Mouse (Mus musculus) bone marrow, adult 2 months (tissue): ENCODE measurements around the gene Ankfn1.

ENCODE experiments used
- CTCF ChIP-seq: fragments of 200-500 bp; IDR thresholded peaks from 2 replicates; pipeline ENCODE4 v1.5.1; 2011; ENCODE audit warnings: low read length, control low read depth; ENCODE audit not compliant: control insufficient read depth, insufficient read depth
- POLR2A ChIP-seq: fragments of 200-500 bp; IDR thresholded peaks from 2 replicates; pipeline ENCODE4 v1.6.1; 2011; ENCODE audit warnings: low read depth, mild to moderate bottlenecking, control low read depth, low read length, borderline replicate concordance; ENCODE audit not compliant: control insufficient read depth

- TF ChIP-seq POLR2A (no peak), CTCF (no peak)
These were observed 321.7 kb downstream of the Ankfn1 start for GRCm38 (mm10) chr11:89455647-89456231.
